Mouse (Mus musculus) intestine, postnatal 0 days (tissue): ENCODE data around the gene Gast. TPM values are rescaled to one million over a fixed set of nuclear protein-coding genes. Genes with fewer than 3 reads are reported as not detected.
A peak's percentile ranks its signal among the peaks of the same experiment; 100 is the strongest.

Source experiments
- ATAC-seq: fragments of 200-750 bp; cut with Nextera tagmentation; 2 replicates; pipeline ENCODE4 v1.8.0; 2017; ENCODE audit warnings: mild to moderate bottlenecking, moderate TSS enrichment, moderate library complexity
- H3K27ac ChIP-seq: fragments of 300-500 bp; sonication (generic); 2 replicates; pipeline ENCODE4 v1.5.1; 2014; ENCODE audit warnings: mild to moderate bottlenecking, low read depth, low read length, moderate library complexity
- H3K27me3 ChIP-seq: fragments of 300-500 bp; sonication (generic); replicated peaks from 2 replicates; pipeline ENCODE4 v1.6.1; 2014; ENCODE audit warnings: low read length, mixed read lengths; ENCODE audit not compliant: control insufficient read depth, insufficient read depth
- H3K36me3 ChIP-seq: fragments of 300-500 bp; sonication (generic); 2 replicates; pipeline ENCODE4 v1.6.1; 2014; ENCODE audit warnings: mild to moderate bottlenecking, moderate library complexity; ENCODE audit not compliant: control insufficient read depth, insufficient read depth
- H3K4me1 ChIP-seq: fragments of 300-500 bp; sonication (generic); replicated peaks from 2 replicates; pipeline ENCODE4 v1.6.1; 2014; ENCODE audit warnings: antibody characterized with exemption, low read length, mixed read lengths; ENCODE audit not compliant: control insufficient read depth, insufficient read depth
- H3K4me2 ChIP-seq: fragments of 300-500 bp; sonication (generic); replicated peaks from 2 replicates; pipeline ENCODE4 v1.6.1; 2014; ENCODE audit warnings: low read depth, mild to moderate bottlenecking, moderate library complexity
- H3K4me3 ChIP-seq: fragments of 300-500 bp; sonication (generic); 2 replicates; pipeline ENCODE4 v1.5.1; 2014; ENCODE audit warnings: low read depth, low read length
- H3K9ac ChIP-seq: fragments of 300-500 bp; sonication (generic); 2 replicates; pipeline ENCODE4 v1.6.1; 2014; ENCODE audit warnings: mild to moderate bottlenecking, low read depth, low read length
- H3K9me3 ChIP-seq: fragments of 300-500 bp; sonication (generic); 2 replicates; pipeline ENCODE4 v1.6.1; 2016; ENCODE audit warnings: mixed run types; ENCODE audit not compliant: control insufficient read depth
- CTCF ChIP-seq: sonication (generic); IDR thresholded peaks from 2 replicates; pipeline ENCODE4 v1.5.1; 2016; ENCODE audit warnings: low read depth, mild to moderate bottlenecking, control low read depth, antibody characterized with exemption, moderate library complexity
- WGBS: fragments of 180-500 bp; shearing (Covaris S2); extraction: QIAGEN DNeasy Blood & Tissue Kit; methylation state at CpG from one replicate; pipeline ENCODE4 v1.1.7; 2014; 5-methylcytosine and 5-hydroxymethylcytosine counted together
- polyA plus RNA-seq: library from polyadenylated mRNA; unstranded; fragments of >200 nt; fragmentation: Nextera tagmentation; extraction: Ambion mirVana; gene quantifications from 2 replicates; pipeline ENCODE4 v1.2.1, GENCODE M21; 2015

Gene Gast
- polyA plus RNA-seq, 1 experiment from 2014 or later, result 1.1 TPM

GRCm38 (mm10) chr11:100362979-100363562, 28.9 kb downstream of the Gast start:
- H3K9me3 ChIP-seq, result no peaks in the 10 kb centered on the region
- peak; percentile 89 for TF ChIP-seq CTCF
- no peaks in the 10 kb centered on the region for H3K36me3 ChIP-seq
- peaks cover 11% of the 10 kb centered on the region; the same call in 1 of the 2 replicates for H3K27me3 ChIP-seq
- no peak for ATAC-seq
- no peak overlapping the region for H3K4me3 ChIP-seq
- H3K9ac ChIP-seq, result no peak overlapping the region
- 17% methylated on average over 12 of the region's 12 CpGs for WGBS
- no peak overlapping the region for H3K27ac ChIP-seq
- H3K4me2 ChIP-seq, result no peak overlapping the region
- H3K4me1 ChIP-seq, result no peaks in the 10 kb centered on the region

GRCm38 (mm10) chr11:100369145-100369544, 34.9 kb downstream of the Gast start:
- no peak for ATAC-seq
- no peak overlapping the region for H3K27ac ChIP-seq
- peaks cover 45% of the 10 kb centered on the region for H3K36me3 ChIP-seq
- H3K9ac ChIP-seq, result no peak overlapping the region
- 63% methylated on average over 7 of the region's 7 CpGs for WGBS
- H3K27me3 ChIP-seq, result no peaks in the 10 kb centered on the region
- no peak for TF ChIP-seq CTCF
- no peak overlapping the region for H3K4me2 ChIP-seq
- no peak overlapping the region for H3K4me3 ChIP-seq
- H3K9me3 ChIP-seq, result no peaks in the 10 kb centered on the region
- H3K4me1 ChIP-seq, result no peaks in the 10 kb centered on the region

GRCm38 (mm10) chr11:100369822-100370221, 35.6 kb downstream of the Gast start:
- WGBS, result 75% methylated on average over 8 of the region's 8 CpGs
- Histone ChIP-seq H3K4me2 (no peak overlapping the region), H3K27ac (no peak overlapping the region), H3K4me3 (no peak overlapping the region), H3K9me3 (no peaks in the 10 kb centered on the region), H3K36me3 (peaks cover 50% of the 10 kb centered on the region), H3K27me3 (no peaks in the 10 kb centered on the region), H3K4me1 (no peaks in the 10 kb centered on the region), H3K9ac (no peak overlapping the region)
- no peak for ATAC-seq
- TF ChIP-seq CTCF, result no peak

GRCm38 (mm10) chr11:100371981-100372558, 37.9 kb downstream of the Gast start:
- 81% methylated on average over 7 of the region's 8 CpGs for WGBS
- no peak for TF ChIP-seq CTCF
- Histone ChIP-seq H3K9me3 (no peaks in the 10 kb centered on the region), H3K27ac (no peak overlapping the region), H3K9ac (no peak overlapping the region), H3K4me2 (no peak overlapping the region), H3K4me3 (no peak overlapping the region), H3K4me1 (no peaks in the 10 kb centered on the region), H3K36me3 (peaks cover 70% of the 10 kb centered on the region), H3K27me3 (no peaks in the 10 kb centered on the region)
- no peak for ATAC-seq

- no peak for ATAC-seq
- Histone ChIP-seq H3K4me3 (no peak overlapping the region), H3K36me3 (peaks cover 90% of the 10 kb centered on the region), H3K27me3 (no peaks in the 10 kb centered on the region), H3K4me2 (no peak overlapping the region), H3K9ac (no peak overlapping the region), H3K9me3 (no peaks in the 10 kb centered on the region), H3K4me1 (no peaks in the 10 kb centered on the region), H3K27ac (no peak overlapping the region)
- no peak for TF ChIP-seq CTCF
- 88% methylated on average over 9 of the region's 9 CpGs for WGBS
Measured at GRCm38 (mm10) chr11:100375127-100375526, 40.9 kb downstream of the Gast start.

- no peak overlapping the region for H3K9ac ChIP-seq
- peaks cover 90% of the 10 kb centered on the region for H3K36me3 ChIP-seq
- H3K4me1 ChIP-seq, result no peaks in the 10 kb centered on the region
- no peak overlapping the region for H3K4me3 ChIP-seq
- no peak for TF ChIP-seq CTCF
- no peaks in the 10 kb centered on the region for H3K9me3 ChIP-seq
- no peak for ATAC-seq
- H3K27ac ChIP-seq, result no peak overlapping the region
- WGBS, result 74% methylated on average over 4 of the region's 4 CpGs
- H3K4me2 ChIP-seq, result no peak overlapping the region
- H3K27me3 ChIP-seq, result no peaks in the 10 kb centered on the region
Measured at GRCm38 (mm10) chr11:100376005-100376404, 41.8 kb downstream of the Gast start.
